Mouse (Mus musculus) urinary bladder, postnatal 14 days (tissue): ENCODE measurements at regions not wholly inside any gene's neighbourhood (a gene's known extent, or its start where the extent isn't known, plus 50 kb on each side); places are given as distances from the start of the nearest gene placed in this dataset.

Experiments
- DNase-seq: peaks from one replicate; pipeline ENCODE4 v3.0.0; 2021; ENCODE audit warnings: low spot score

- no peak for DNase-seq
Measured at GRCm38 (mm10) chr3:138668394-138669092, 73.5 kb upstream of the Tspan5 start.

GRCm38 (mm10) chr3:138675881-138676280 is 66.1 kb upstream of the Tspan5 start:
- DNase-seq = no peak

GRCm38 (mm10) chr3:138678351-138678750 is 63.6 kb upstream of the Tspan5 start:
- DNase-seq = no peak

GRCm38 (mm10) chr3:138686636-138687230 is 55.3 kb upstream of the Tspan5 start:
- DNase-seq = no peak

GRCm38 (mm10) chr3:138688606-138689005 is 53.4 kb upstream of the Tspan5 start:
- DNase-seq = no peak
